Mouse (Mus musculus) adrenal gland, postnatal 10 days (tissue): ENCODE data around the gene Pls1. TPM values are rescaled to one million over a fixed set of nuclear protein-coding genes. Genes with fewer than 3 reads are reported as not detected.

Experiments
- DNase-seq: peaks from one replicate; pipeline ENCODE4 v3.0.0; 2021; ENCODE audit warnings: mixed read lengths
- total RNA-seq, 2 experiments: library from RNA; stranded (reverse); gene quantifications; 2 replicates each; pipeline ENCODE4 v1.2.3; 2021

Gene Pls1
- total RNA-seq, 2 experiments from 2014 or later, result 4.2 to 5.2 TPM

GRCm38 (mm10) chr9:95803783-95804182 is 41.3 kb downstream of the Pls1 start:
- DNase-seq, result no peak

GRCm38 (mm10) chr9:95801610-95802451 is 43.3 kb downstream of the Pls1 start:
- DNase-seq, result no peak

- no peak for DNase-seq
These were observed 48.8 kb downstream of the Pls1 start for GRCm38 (mm10) chr9:95796323-95796722.

GRCm38 (mm10) chr9:95795844-95796243 is 49.3 kb downstream of the Pls1 start:
- DNase-seq, result no peak

- DNase-seq, result no peak
These were observed 49.9 kb downstream of the Pls1 start for GRCm38 (mm10) chr9:95795077-95795784.

GRCm38 (mm10) chr9:95793986-95794744 is 50.9 kb downstream of the Pls1 start:
- no peak for DNase-seq

- no peak for DNase-seq
These were observed 60.1 kb downstream of the Pls1 start for GRCm38 (mm10) chr9:95784888-95785511.

- no peak for DNase-seq
These were observed 61.3 kb downstream of the Pls1 start for GRCm38 (mm10) chr9:95783646-95784293.

GRCm38 (mm10) chr9:95771671-95772070 is 73.4 kb downstream of the Pls1 start:
- no peak for DNase-seq

GRCm38 (mm10) chr9:95763218-95763617 is 81.9 kb downstream of the Pls1 start:
- no peak for DNase-seq

- no peak for DNase-seq
These were observed 82.9 kb downstream of the Pls1 start for GRCm38 (mm10) chr9:95762228-95762627.

- no peak for DNase-seq
These were observed 83.7 kb downstream of the Pls1 start for GRCm38 (mm10) chr9:95761381-95761780.

GRCm38 (mm10) chr9:95750746-95751145 is 94.4 kb downstream of the Pls1 start:
- DNase-seq, result no peak

- peak; percentile 88 for DNase-seq
These were observed 95.0 kb downstream of the Pls1 start, which contains the start of gene Trpc1 for GRCm38 (mm10) chr9:95750037-95750511. Trpc1 (minus strand) TSS chr9:95750375.

- peak; percentile 9 for DNase-seq
These were observed 95.6 kb downstream of the Pls1 start for GRCm38 (mm10) chr9:95749461-95749928.

GRCm38 (mm10) chr9:95747298-95747697 is 97.8 kb downstream of the Pls1 start:
- no peak for DNase-seq

- no peak for DNase-seq
These were observed 100.1 kb downstream of the Pls1 start for GRCm38 (mm10) chr9:95744845-95745613.

GRCm38 (mm10) chr9:95736238-95736637 is 108.9 kb downstream of the Pls1 start:
- DNase-seq, result no peak

- no peak for DNase-seq
These were observed 132.5 kb downstream of the Pls1 start for GRCm38 (mm10) chr9:95712574-95712973.

- DNase-seq, result no peak
These were observed 136.2 kb downstream of the Pls1 start for GRCm38 (mm10) chr9:95708943-95709342.

- no peak for DNase-seq
These were observed 139.7 kb downstream of the Pls1 start for GRCm38 (mm10) chr9:95705371-95705770.
